Mouse (Mus musculus) MEL (cell line): ENCODE data around the gene Rasd2. TPM values are rescaled to one million over a fixed set of nuclear protein-coding genes. Genes with fewer than 3 reads are reported as not detected.

Source experiments
- DNase-seq: peaks from one replicate; pipeline ENCODE4 v3.0.0; 2011; ENCODE audit warnings: low read depth, low spot score
- H3K27ac ChIP-seq: 2 replicates; pipeline ENCODE4 v1.5.1; 2012; ENCODE audit warnings: low read depth, mild to moderate bottlenecking, control low read depth, low read length, moderate library complexity; ENCODE audit not compliant: control insufficient read depth
- H3K27me3 ChIP-seq, 2 experiments: fragments of 150-350 bp in 1 of 2; sonication (generic) in 1 of 2; 2 replicates each; pipeline ENCODE4 v1.6.1; 2012; ENCODE audit warnings: low read length in 2 of 2, mild to moderate bottlenecking in 2 of 2, improper control_type of control experiment in 1 of 2, moderate library complexity in 1 of 2; ENCODE audit not compliant: insufficient read depth in 2 of 2, control insufficient read depth in 1 of 2
- H3K36me3 ChIP-seq, 2 experiments: 2 replicates each; pipeline ENCODE4 v1.6.1; 2012 to 2014; ENCODE audit warnings: low read length in 2 of 2, improper control_type of control experiment in 1 of 2, inconsistent platforms in 1 of 2, mild to moderate bottlenecking in 1 of 2; ENCODE audit not compliant: insufficient read depth in 2 of 2, control insufficient read depth in 1 of 2
- H3K4me1 ChIP-seq, 2 experiments: fragments of 150-350 bp in 1 of 2; sonication (generic) in 1 of 2; 2 replicates each; pipeline ENCODE4 v1.6.1; 2012; ENCODE audit warnings: low read length in 2 of 2, improper control_type of control experiment in 1 of 2, mild to moderate bottlenecking in 1 of 2; ENCODE audit not compliant: insufficient read depth in 2 of 2, control insufficient read depth in 1 of 2
- H3K4me3 ChIP-seq, 2 experiments: fragments of 150-350 bp in 1 of 2; sonication (generic) in 1 of 2; 2 replicates each; pipeline ENCODE4 v1.5.1; 2012; ENCODE audit warnings: low read depth in 2 of 2, low read length in 2 of 2, mild to moderate bottlenecking in 2 of 2, moderate library complexity in 2 of 2, control low read depth in 1 of 2, improper control_type of control experiment in 1 of 2; ENCODE audit not compliant: control insufficient read depth in 1 of 2, insufficient read depth in 1 of 2
- H3K79me2 ChIP-seq: 2 replicates; pipeline ENCODE4 v1.6.1; 2012; ENCODE audit warnings: mild to moderate bottlenecking, low read length, moderate library complexity; ENCODE audit not compliant: control insufficient read depth, poor library complexity, insufficient read depth
- H3K9ac ChIP-seq: 2 replicates; pipeline ENCODE4 v1.6.1; 2012; ENCODE audit warnings: low read depth, mild to moderate bottlenecking, control low read depth, low read length, moderate library complexity; ENCODE audit not compliant: control insufficient read depth, poor library complexity, severe bottlenecking
- H3K9me3 ChIP-seq: fragments of 150-350 bp; sonication (generic); replicated peaks from 2 replicates; pipeline ENCODE4 v1.6.1; 2012; ENCODE audit warnings: mild to moderate bottlenecking, low read length, improper control_type of control experiment, moderate library complexity; ENCODE audit not compliant: insufficient read depth
- CHD2 ChIP-seq: IDR thresholded peaks from 2 replicates; pipeline ENCODE4 v1.6.1; 2011; ENCODE audit warnings: low read length, improper control_type of control experiment
- CTCF ChIP-seq, 3 experiments: IDR thresholded peaks in 2 of 3; conservative IDR thresholded peaks in 1 of 3; 2 replicates each; pipeline ENCODE4 v1.5.1; 2011 to 2012; ENCODE audit warnings: low read length in 3 of 3, low read depth in 2 of 3, mild to moderate bottlenecking in 2 of 3, improper control_type of control experiment in 1 of 3, inconsistent platforms in 1 of 3, mixed read lengths in 1 of 3, moderate library complexity in 1 of 3; ENCODE audit not compliant: control insufficient read depth in 1 of 3, insufficient read depth in 1 of 3, poor library complexity in 1 of 3, severe bottlenecking in 1 of 3
- E2F4 ChIP-seq: IDR thresholded peaks from 2 replicates; pipeline ENCODE4 v1.6.1; 2011; ENCODE audit warnings: low read depth, low read length, improper control_type of control experiment, borderline replicate concordance
- ELF1 ChIP-seq: IDR thresholded peaks from 2 replicates; pipeline ENCODE4 v1.6.1; 2014; ENCODE audit warnings: low read depth, mild to moderate bottlenecking, inconsistent platforms, low read length, improper control_type of control experiment, moderate library complexity
- EP300 ChIP-seq, 2 experiments: IDR thresholded peaks; 2 replicates each; pipeline ENCODE4 v1.6.1; 2011; ENCODE audit warnings: improper control_type of control experiment in 2 of 2, low read length in 2 of 2, low read depth in 1 of 2, mild to moderate bottlenecking in 1 of 2
- ETS1 ChIP-seq: IDR thresholded peaks from 2 replicates; pipeline ENCODE4 v1.6.1; 2012; ENCODE audit warnings: low read depth, mild to moderate bottlenecking, inconsistent platforms, low read length, improper control_type of control experiment, moderate library complexity
- GABPA ChIP-seq: IDR thresholded peaks from 2 replicates; pipeline ENCODE4 v1.6.1; 2012; ENCODE audit warnings: low read depth, mild to moderate bottlenecking, inconsistent platforms, low read length, improper control_type of control experiment, moderate library complexity
- GATA1 ChIP-seq: IDR thresholded peaks from 2 replicates; pipeline ENCODE4 v1.6.1; 2011; ENCODE audit warnings: low read depth, low read length, improper control_type of control experiment
- HCFC1 ChIP-seq: IDR thresholded peaks from 2 replicates; pipeline ENCODE4 v1.6.1; 2012; ENCODE audit warnings: low read depth, mild to moderate bottlenecking, inconsistent platforms, low read length, improper control_type of control experiment, moderate library complexity
- JUND ChIP-seq: IDR thresholded peaks from 2 replicates; pipeline ENCODE4 v1.6.1; 2011; ENCODE audit warnings: low read depth, mild to moderate bottlenecking, improper control_type of control experiment, low read length
- MAFK ChIP-seq: IDR thresholded peaks from 2 replicates; pipeline ENCODE4 v1.6.1; 2011; ENCODE audit warnings: low read depth, mild to moderate bottlenecking, low read length, improper control_type of control experiment, borderline replicate concordance
- MAX ChIP-seq: IDR thresholded peaks from 2 replicates; pipeline ENCODE4 v1.6.1; 2011; ENCODE audit warnings: low read length, improper control_type of control experiment
- MAZ ChIP-seq: IDR thresholded peaks from 2 replicates; pipeline ENCODE4 v1.6.1; 2012; ENCODE audit warnings: low read depth, mild to moderate bottlenecking, inconsistent platforms, low read length, improper control_type of control experiment
- MEF2A ChIP-seq: IDR thresholded peaks from 2 replicates; pipeline ENCODE4 v1.6.1; 2014; ENCODE audit warnings: low read depth, mild to moderate bottlenecking, inconsistent platforms, low read length, improper control_type of control experiment; ENCODE audit not compliant: poor library complexity, insufficient replicate concordance, severe bottlenecking; ENCODE audit errors: extremely low read depth
- NELFE ChIP-seq: IDR thresholded peaks from 2 replicates; pipeline ENCODE4 v1.6.1; 2011; ENCODE audit warnings: low read depth, low read length, improper control_type of control experiment
- POLR2A ChIP-seq, 2 experiments: IDR thresholded peaks; 2 replicates each; pipeline ENCODE4 v1.6.1; 2011 to 2012; ENCODE audit warnings: low read length in 2 of 2, mild to moderate bottlenecking in 2 of 2, control low read depth in 1 of 2, improper control_type of control experiment in 1 of 2, low read depth in 1 of 2, moderate library complexity in 1 of 2; ENCODE audit not compliant: control insufficient read depth in 1 of 2, insufficient read depth in 1 of 2, poor library complexity in 1 of 2
- POLR2AphosphoS5 ChIP-seq: IDR thresholded peaks from 2 replicates; pipeline ENCODE4 v1.6.1; 2012; ENCODE audit warnings: low read depth, borderline replicate concordance, mild to moderate bottlenecking, inconsistent platforms, low read length, moderate library complexity, mixed read lengths
- RAD21 ChIP-seq: IDR thresholded peaks from 2 replicates; pipeline ENCODE4 v1.6.1; 2011; ENCODE audit warnings: mild to moderate bottlenecking, low read depth, low read length, improper control_type of control experiment
- RCOR1 ChIP-seq: IDR thresholded peaks from 2 replicates; pipeline ENCODE4 v1.6.1; 2012; ENCODE audit warnings: low read depth, mild to moderate bottlenecking, inconsistent platforms, low read length, improper control_type of control experiment
- SIN3A ChIP-seq: IDR thresholded peaks from 2 replicates; pipeline ENCODE4 v1.6.1; 2012; ENCODE audit warnings: low read length, improper control_type of control experiment, inconsistent platforms
- SMC3 ChIP-seq: IDR thresholded peaks from 2 replicates; pipeline ENCODE4 v1.6.1; 2011; ENCODE audit warnings: low read depth, low read length, improper control_type of control experiment
- TCF12 ChIP-seq: IDR thresholded peaks from 2 replicates; pipeline ENCODE4 v1.6.1; 2014; ENCODE audit warnings: low read depth, mild to moderate bottlenecking, inconsistent platforms, low read length, improper control_type of control experiment, moderate library complexity
- USF1 ChIP-seq: IDR thresholded peaks from 2 replicates; pipeline ENCODE4 v1.6.1; 2014; ENCODE audit warnings: low read depth, mild to moderate bottlenecking, inconsistent platforms, low read length, improper control_type of control experiment, moderate library complexity
- USF2 ChIP-seq, 2 experiments: IDR thresholded peaks; 2 replicates each; pipeline ENCODE4 v1.6.1; 2011 to 2012; ENCODE audit warnings: improper control_type of control experiment in 2 of 2, low read length in 2 of 2, borderline replicate concordance in 1 of 2, inconsistent platforms in 1 of 2, low read depth in 1 of 2, mild to moderate bottlenecking in 1 of 2; ENCODE audit not compliant: insufficient read depth in 1 of 2
- ZC3H11A ChIP-seq: IDR thresholded peaks from 2 replicates; pipeline ENCODE4 v1.6.1; 2012; ENCODE audit warnings: low read depth, mild to moderate bottlenecking, inconsistent platforms, low read length, improper control_type of control experiment
- ZKSCAN1 ChIP-seq: IDR thresholded peaks from 2 replicates; pipeline ENCODE4 v1.6.1; 2012; ENCODE audit warnings: low read depth, mild to moderate bottlenecking, inconsistent platforms, low read length, improper control_type of control experiment, moderate library complexity
- ZMIZ1 ChIP-seq: IDR thresholded peaks from 2 replicates; pipeline ENCODE4 v1.6.1; 2012; ENCODE audit warnings: low read depth, mild to moderate bottlenecking, inconsistent platforms, low read length, improper control_type of control experiment, moderate library complexity
- ZNF384 ChIP-seq: IDR thresholded peaks from 2 replicates; pipeline ENCODE4 v1.6.1; 2012; ENCODE audit warnings: low read depth, mild to moderate bottlenecking, inconsistent platforms, low read length, improper control_type of control experiment
- polyA plus RNA-seq, 2 experiments: library from polyadenylated mRNA; stranded (reverse) in 1 of 2; unstranded in 1 of 2; fragments of >175 nt in 1 of 2; fragments of >200 nt in 1 of 2; gene quantifications; 2 replicates each; pipeline versions ENCODE4 v1.2.1 to v1.2.4; 2012; ENCODE audit warnings: low replicate concordance in 2 of 2, low read depth in 1 of 2; ENCODE audit not compliant: insufficient read length in 2 of 2, insufficient read depth in 1 of 2, missing spikeins in 1 of 2
- total RNA-seq: library from RNA; depleted of rRNA; stranded (reverse); fragments of 300-350 nt; gene quantifications from 2 replicates; pipeline ENCODE4 v1.2.3, GENCODE M21; 2012

Gene Rasd2
- total and polyA plus RNA-seq, 3 experiments = not detected

GRCm38 (mm10) chr8:75199914-75200313 is 13.8 kb upstream of the Rasd2 start:
- TF ChIP-seq ELF1 (no peak), ZMIZ1 (no peak), JUND (no peak), USF2 (IDR thresholded peaks at IDR 0.05; ENCODE audit: borderline replicate concordance in 1 of 2, insufficient read depth in 1 of 2, low read depth in 1 of 2, low read length in 2 of 2) (no peak), SIN3A (no peak), NELFE (no peak), MAZ (no peak), CHD2 (no peak), USF1 (no peak), MAX (no peak), GATA1 (no peak), RCOR1 (no peak), MAFK (no peak), RAD21 (no peak), ETS1 (no peak), ZNF384 (no peak)
- H3K27me3 ChIP-seq = peaks cover 0 to 12% of the 10 kb centered on the region in 2 experiments; a peak in 2 of 4 replicates
- H3K79me2 ChIP-seq = no peaks in the 10 kb centered on the region
- DNase-seq = no peak
- H3K9me3 ChIP-seq = no peaks in the 10 kb centered on the region
- H3K4me1 ChIP-seq = no peaks in the 10 kb centered on the region
- H3K27ac ChIP-seq = no peak overlapping the region
- H3K4me3 ChIP-seq = no peak overlapping the region
- no peak overlapping the region for H3K9ac ChIP-seq
- H3K36me3 ChIP-seq = no peaks in the 10 kb centered on the region

GRCm38 (mm10) chr8:75202041-75202656 is 11.6 kb upstream of the Rasd2 start:
- H3K4me1 ChIP-seq = no peaks in the 10 kb centered on the region
- H3K9ac ChIP-seq = no peak overlapping the region
- no peak for DNase-seq
- no peak for TF ChIP-seq NELFE
- no peak for TF ChIP-seq SMC3
- TF ChIP-seq USF1 = no peak
- TF ChIP-seq ZC3H11A = no peak
- no peak for TF ChIP-seq MAZ
- TF ChIP-seq ZMIZ1 = no peak
- no peak for TF ChIP-seq POLR2A (IDR thresholded peaks at IDR 0.05; ENCODE audit: control insufficient read depth in 1 of 2, insufficient read depth in 1 of 2, low read depth in 1 of 2, low read length in 2 of 2, poor library complexity in 1 of 2)
- TF ChIP-seq MEF2A = no peak
- TF ChIP-seq POLR2AphosphoS5 = no peak
- TF ChIP-seq ZKSCAN1 = no peak
- no peak for TF ChIP-seq E2F4
- TF ChIP-seq HCFC1 = no peak
- no peak for TF ChIP-seq RCOR1
- no peak for TF ChIP-seq GABPA
- TF ChIP-seq MAX = no peak
- TF ChIP-seq ELF1 = no peak
- TF ChIP-seq TCF12 = no peak
- TF ChIP-seq EP300 (IDR thresholded peaks at IDR 0.05; ENCODE audit: low read depth in 1 of 2, low read length in 2 of 2) = no peak
- no peak for TF ChIP-seq RAD21
- no peak for TF ChIP-seq CTCF (IDR thresholded peaks at IDR 0.05 in 2 of 3, conservative IDR thresholded peaks at IDR 0.05 in 1 of 3; ENCODE audit: control insufficient read depth in 1 of 3, insufficient read depth in 1 of 3, low read depth in 2 of 3, low read length in 3 of 3, poor library complexity in 1 of 3, severe bottlenecking in 1 of 3)
- H3K27me3 ChIP-seq = peaks cover 0 to 13% of the 10 kb centered on the region in 2 experiments; a peak in 2 of 4 replicates
- H3K4me3 ChIP-seq = no peak overlapping the region
- no peak overlapping the region for H3K27ac ChIP-seq
- no peaks in the 10 kb centered on the region for H3K79me2 ChIP-seq
- H3K36me3 ChIP-seq = no peaks in the 10 kb centered on the region
- H3K9me3 ChIP-seq = no peaks in the 10 kb centered on the region
